Mouse (Mus musculus) limb, embryonic 13.5 days (tissue): ENCODE data around the gene Evc2. TPM values are rescaled to one million over a fixed set of nuclear protein-coding genes. Genes with fewer than 3 reads are reported as not detected.

Experiments
- ATAC-seq: fragments of 200-750 bp; cut with Nextera tagmentation; 2 replicates; pipeline ENCODE4 v1.8.0; 2017; ENCODE audit warnings: low read depth, moderate number of reproducible peaks, moderate TSS enrichment; ENCODE audit not compliant: low FRiP score
- H3K27ac ChIP-seq: fragments of 300-500 bp; sonication (generic); 2 replicates; pipeline ENCODE4 v1.5.1; 2015; ENCODE audit warnings: inconsistent platforms, mild to moderate bottlenecking, moderate library complexity
- H3K27me3 ChIP-seq: fragments of 300-500 bp; sonication (generic); 2 replicates; pipeline ENCODE4 v1.6.1; 2015; ENCODE audit warnings: mild to moderate bottlenecking, inconsistent platforms
- H3K36me3 ChIP-seq: fragments of 300-500 bp; sonication (generic); 2 replicates; pipeline ENCODE4 v1.6.1; 2015; ENCODE audit warnings: inconsistent platforms, mild to moderate bottlenecking, moderate library complexity
- H3K4me1 ChIP-seq: fragments of 300-500 bp; sonication (generic); 2 replicates; pipeline ENCODE4 v1.6.1; 2015; ENCODE audit warnings: inconsistent platforms
- H3K4me2 ChIP-seq: fragments of 300-500 bp; sonication (generic); replicated peaks from 2 replicates; pipeline ENCODE4 v1.6.1; 2015; ENCODE audit warnings: inconsistent platforms, mild to moderate bottlenecking, moderate library complexity
- H3K4me3 ChIP-seq: fragments of 300-500 bp; sonication (generic); 2 replicates; pipeline ENCODE4 v1.5.1; 2015; ENCODE audit warnings: moderate library complexity, mild to moderate bottlenecking, inconsistent platforms
- H3K9ac ChIP-seq: fragments of 300-500 bp; sonication (generic); 2 replicates; pipeline ENCODE4 v1.6.1; 2015; ENCODE audit warnings: mild to moderate bottlenecking, inconsistent platforms
- H3K9me3 ChIP-seq: fragments of 300-500 bp; sonication (generic); 2 replicates; pipeline ENCODE4 v1.6.1; 2016; ENCODE audit warnings: inconsistent platforms
- WGBS: fragments of 180-500 bp; shearing (Covaris S2); methylation state at CpG from one replicate; pipeline ENCODE4 v1.1.7; 2015; 5-methylcytosine and 5-hydroxymethylcytosine counted together
- polyA plus RNA-seq: library from polyadenylated mRNA; unstranded; fragments of >200 nt; fragmentation: Nextera tagmentation; extraction: Ambion mirVana; gene quantifications from 2 replicates; pipeline ENCODE4 v1.2.1, GENCODE M21; 2015

The Evc2 gene
- polyA plus RNA-seq, 1 experiment from 2014 or later: 26.6 TPM

GRCm38 (mm10) chr5:37447546-37447945, 109.2 kb downstream of the Evc2 start:
- Histone ChIP-seq H3K27me3 (no peaks in the 10 kb centered on the region), H3K36me3 (no peaks in the 10 kb centered on the region; the same call in 1 of the 2 replicates), H3K4me2 (no peak overlapping the region), H3K4me1 (no peaks in the 10 kb centered on the region), H3K9me3 (peaks cover 4% of the 10 kb centered on the region; the same call in 1 of the 2 replicates), H3K4me3 (no peak overlapping the region), H3K9ac (no peak overlapping the region), H3K27ac (no peak overlapping the region)
- ATAC-seq: no peak
- 85% methylated on average over 3 of the region's 3 CpGs for WGBS

- ATAC-seq: no peak
- peaks cover 3% of the 10 kb centered on the region; the same call in 1 of the 2 replicates for H3K36me3 ChIP-seq
- 74% methylated on average over 2 of the region's 2 CpGs for WGBS
- no peak overlapping the region for H3K27ac ChIP-seq
- no peak overlapping the region for H3K4me2 ChIP-seq
- no peaks in the 10 kb centered on the region for H3K9me3 ChIP-seq
- no peaks in the 10 kb centered on the region for H3K27me3 ChIP-seq
- no peak overlapping the region for H3K4me3 ChIP-seq
- no peaks in the 10 kb centered on the region for H3K4me1 ChIP-seq
- no peak overlapping the region for H3K9ac ChIP-seq
Observed at GRCm38 (mm10) chr5:37456590-37456989, 118.3 kb downstream of the Evc2 start.

DNA sequence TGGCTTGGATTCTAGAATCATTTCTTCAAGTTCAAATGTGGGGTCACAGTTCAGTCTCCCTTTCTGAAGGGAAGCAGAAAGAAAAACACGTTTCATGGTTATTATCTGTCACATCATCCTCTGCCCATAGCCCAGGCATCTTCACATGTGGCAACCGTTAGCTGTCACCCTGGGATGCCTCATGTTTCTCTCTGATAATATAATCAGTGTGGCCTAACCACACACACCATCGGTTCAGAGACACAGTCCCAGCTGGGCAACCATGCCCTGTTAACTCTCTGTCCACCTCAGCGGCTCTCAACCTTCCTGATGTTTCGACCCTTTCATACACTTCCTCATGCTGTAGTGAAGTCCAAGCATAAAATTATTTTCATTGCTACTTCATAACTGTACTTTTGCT, 118.9 kb downstream of the Evc2 start:
- no peak overlapping the region for H3K27ac ChIP-seq
- no peak overlapping the region for H3K9ac ChIP-seq
- WGBS: 76% methylated on average over 5 of the region's 5 CpGs
- no peak overlapping the region for H3K4me2 ChIP-seq
- H3K27me3 ChIP-seq: no peaks in the 10 kb centered on the region
- no peaks in the 10 kb centered on the region for H3K9me3 ChIP-seq
- peaks cover 3% of the 10 kb centered on the region; the same call in 1 of the 2 replicates for H3K36me3 ChIP-seq
- H3K4me3 ChIP-seq: no peak overlapping the region
- no peak for ATAC-seq
- H3K4me1 ChIP-seq: no peaks in the 10 kb centered on the region

GRCm38 (mm10) chr5:37457831-37458230, 119.5 kb downstream of the Evc2 start:
- 86% methylated on average over 2 of the region's 2 CpGs for WGBS
- no peak for ATAC-seq
- H3K9me3 ChIP-seq: no peaks in the 10 kb centered on the region

GRCm38 (mm10) chr5:37458236-37458635, 119.9 kb downstream of the Evc2 start:
- no peaks in the 10 kb centered on the region for H3K27me3 ChIP-seq
- H3K9ac ChIP-seq: no peak overlapping the region
- no peak overlapping the region for H3K4me3 ChIP-seq
- 71% methylated on average over 2 of the region's 2 CpGs for WGBS
- no peak overlapping the region for H3K27ac ChIP-seq
- no peaks in the 10 kb centered on the region for H3K4me1 ChIP-seq
- H3K36me3 ChIP-seq: peaks cover 3% of the 10 kb centered on the region; the same call in 1 of the 2 replicates
- H3K4me2 ChIP-seq: no peak overlapping the region
- H3K9me3 ChIP-seq: no peaks in the 10 kb centered on the region
- no peak for ATAC-seq

More at GRCm38 (mm10) chr5:37457831-37458230, 119.5 kb downstream of the Evc2 start:
- Histone ChIP-seq H3K27ac (no peak overlapping the region), H3K4me2 (no peak overlapping the region), H3K27me3 (no peaks in the 10 kb centered on the region), H3K4me3 (no peak overlapping the region), H3K9ac (no peak overlapping the region), H3K36me3 (peaks cover 3% of the 10 kb centered on the region; the same call in 1 of the 2 replicates), H3K4me1 (no peaks in the 10 kb centered on the region)

DNA sequence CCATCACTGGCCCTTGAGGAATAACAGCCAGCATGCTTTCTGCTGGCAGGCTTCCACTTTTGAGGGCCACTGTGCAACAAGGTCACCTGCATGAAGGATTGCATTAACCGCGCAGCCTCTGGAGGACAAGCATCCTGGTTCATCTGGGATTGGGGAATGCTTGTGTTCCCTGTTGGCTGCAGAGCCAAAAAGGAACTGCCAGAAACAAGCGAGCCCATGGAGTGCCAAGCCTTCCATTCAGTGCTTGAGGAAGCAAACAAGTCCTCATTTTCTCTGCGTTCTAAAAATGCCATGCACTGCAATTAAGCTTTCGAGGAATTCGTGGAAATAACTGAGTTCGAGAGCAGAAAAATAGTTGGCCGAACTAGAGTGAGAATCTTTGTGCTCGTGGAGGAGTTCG, 127.2 kb downstream of the Evc2 start:
- no peaks in the 10 kb centered on the region for H3K27me3 ChIP-seq
- H3K9me3 ChIP-seq: no peaks in the 10 kb centered on the region
- no peak for ATAC-seq
- H3K4me2 ChIP-seq: no peak overlapping the region
- H3K4me1 ChIP-seq: no peaks in the 10 kb centered on the region
- no peaks in the 10 kb centered on the region; the same call in 1 of the 2 replicates for H3K36me3 ChIP-seq
- no peak overlapping the region for H3K9ac ChIP-seq
- 90% methylated on average over 10 of the region's 10 CpGs for WGBS
- no peak overlapping the region for H3K4me3 ChIP-seq
- no peak overlapping the region for H3K27ac ChIP-seq

DNA sequence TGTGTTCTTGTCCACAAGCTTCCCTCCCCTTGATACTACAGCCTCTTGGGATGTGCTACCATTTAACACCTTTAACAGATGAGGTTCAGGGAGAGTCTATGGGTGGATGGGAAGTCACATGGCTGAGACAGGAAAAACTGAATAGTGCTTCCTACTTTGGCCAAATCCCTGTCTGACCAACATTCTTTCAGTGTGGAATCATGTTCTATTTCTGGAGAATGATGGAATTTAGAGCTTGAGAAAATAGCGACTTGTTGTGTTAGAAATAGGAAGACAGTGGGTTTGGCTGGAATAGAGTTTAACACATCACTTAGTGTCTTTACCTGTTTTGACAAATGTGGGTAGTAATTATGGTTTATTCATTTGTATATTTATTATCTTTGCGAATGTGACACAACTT, 129.3 kb downstream of the Evc2 start:
- Histone ChIP-seq H3K36me3 (no peaks in the 10 kb centered on the region; the same call in 1 of the 2 replicates), H3K9ac (no peak overlapping the region), H3K27me3 (no peaks in the 10 kb centered on the region), H3K4me3 (no peak overlapping the region), H3K4me2 (no peak overlapping the region), H3K4me1 (no peaks in the 10 kb centered on the region), H3K27ac (no peak overlapping the region), H3K9me3 (no peaks in the 10 kb centered on the region)
- no peak for ATAC-seq
- 82% methylated on average over 2 of the region's 2 CpGs for WGBS

DNA sequence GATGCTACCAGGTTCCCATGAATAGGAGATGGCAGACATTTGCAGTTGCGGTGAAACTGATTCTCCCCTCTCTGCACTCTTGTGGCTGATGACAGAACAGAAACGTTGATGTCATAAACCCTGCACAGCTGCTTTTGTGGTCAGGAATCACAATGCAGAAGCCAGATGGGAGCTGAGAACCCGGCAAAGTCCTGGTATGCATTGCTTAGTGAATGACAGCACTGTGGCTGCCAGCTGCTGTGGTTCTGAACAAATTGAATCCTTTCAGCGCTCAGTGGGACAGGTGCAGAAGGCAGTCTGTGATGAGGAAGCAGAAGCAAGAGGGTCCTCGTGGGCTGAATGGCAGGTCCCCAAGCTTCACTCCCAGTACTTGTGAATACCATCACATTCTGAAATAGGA, 130.7 kb downstream of the Evc2 start:
- no peaks in the 10 kb centered on the region; the same call in 1 of the 2 replicates for H3K36me3 ChIP-seq
- ATAC-seq: no peak
- no peaks in the 10 kb centered on the region for H3K4me1 ChIP-seq
- H3K4me3 ChIP-seq: no peak overlapping the region
- no peaks in the 10 kb centered on the region for H3K27me3 ChIP-seq
- 62% methylated on average over 5 of the region's 5 CpGs for WGBS
- H3K4me2 ChIP-seq: no peak overlapping the region
- H3K9me3 ChIP-seq: no peaks in the 10 kb centered on the region
- no peak overlapping the region for H3K9ac ChIP-seq
- H3K27ac ChIP-seq: no peak overlapping the region

- no peak overlapping the region for H3K9ac ChIP-seq
- no peaks in the 10 kb centered on the region for H3K27me3 ChIP-seq
- H3K9me3 ChIP-seq: no peaks in the 10 kb centered on the region
- WGBS: 85% methylated on average over 4 of the region's 4 CpGs
- no peak overlapping the region for H3K4me3 ChIP-seq
- ATAC-seq: no peak
- no peaks in the 10 kb centered on the region for H3K36me3 ChIP-seq
- H3K27ac ChIP-seq: no peak overlapping the region
- H3K4me2 ChIP-seq: no peak overlapping the region
- no peaks in the 10 kb centered on the region for H3K4me1 ChIP-seq
Observed at GRCm38 (mm10) chr5:37471584-37471983, 133.3 kb downstream of the Evc2 start.

DNA sequence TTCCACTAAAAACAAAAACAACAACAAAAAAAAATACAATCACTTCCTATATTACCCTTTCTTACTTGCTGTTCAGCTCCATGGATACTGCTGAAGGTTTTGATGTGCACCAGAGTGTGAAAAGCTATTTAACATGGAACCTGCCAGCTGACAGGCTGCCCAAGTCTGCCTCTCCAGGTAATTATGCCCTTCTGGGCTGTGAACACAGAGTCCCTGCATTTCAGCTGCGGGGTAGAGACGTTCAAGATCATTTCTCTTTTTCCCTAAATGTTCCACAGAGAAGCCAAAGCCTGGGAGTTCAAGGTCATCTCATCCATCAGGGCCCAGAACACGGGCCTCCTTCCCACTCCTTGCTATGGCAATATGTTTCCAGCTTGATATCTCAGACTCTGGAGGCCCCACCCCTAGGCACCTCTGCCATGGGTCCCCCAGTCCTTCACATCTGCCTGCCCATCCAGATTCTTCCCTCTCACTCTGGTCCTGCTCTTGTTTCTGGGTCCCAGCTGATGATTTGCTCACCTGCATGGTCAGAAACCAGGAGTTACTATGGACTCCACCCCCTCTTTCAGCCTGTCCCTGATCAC, 133.8 kb downstream of the Evc2 start:
- WGBS: 70% methylated on average over 3 of the region's 3 CpGs
- Histone ChIP-seq H3K4me1 (no peaks in the 10 kb centered on the region), H3K27me3 (no peaks in the 10 kb centered on the region), H3K4me2 (no peak overlapping the region), H3K9ac (no peak overlapping the region), H3K9me3 (no peaks in the 10 kb centered on the region), H3K4me3 (no peak overlapping the region), H3K27ac (no peak overlapping the region), H3K36me3 (no peaks in the 10 kb centered on the region)
- ATAC-seq: no peak

Other genes with a start within 250 kb of the Evc2 start
- 14.5 and 15.7 TPM in 2 replicates for gene Crmp1, start 96.6 kb upstream of the Evc2 start, polyA plus RNA-seq
- gene Evc, start 1.6 kb upstream of the Evc2 start, polyA plus RNA-seq: 32.6 and 33.2 TPM in 2 replicates